Comparison of ENCODE assay signal across 9 mouse cellular contexts in genomic region chr8:87536615-87537329, GRCm38 (mm10). TPM values are rescaled to one million over a fixed set of nuclear protein-coding genes. Genes with fewer than 3 reads are reported as not detected.
DNase-seq lines count a peak whose midpoint lies in the region; ATAC-seq lines count a peak whose summit lies in the region.
"Had no signal": no experiment of that assay in that cellular context is flagged by ENCODE, and none has a peak within 500 bp of the region (broad histone marks: within the 10 kb centered on the region; RNA-seq: fewer than 3 reads in every experiment).

No protein-coding gene starts in this region.

- H3K9me3 ChIP-seq in intestine, embryonic 14.5 days (ENCODE audit: control insufficient read depth, low read length): no peaks in the 10 kb centered on the region

- H3K27me3 ChIP-seq in intestine, embryonic 14.5 days (replicated peaks; ENCODE audit: control insufficient read depth, insufficient read depth, low read length): no peaks in the 10 kb centered on the region; the same call in 1 of the 2 replicates

- H3K36me3 ChIP-seq in intestine, embryonic 14.5 days (ENCODE audit: control insufficient read depth, insufficient read depth, low read length): no peaks in the 10 kb centered on the region

- DNase-seq in adrenal gland, adult 18-20 months (ENCODE audit: low spot score in 2 of 2): peak; percentile 81 to 83
- DNase-seq in embryo, embryonic 10 days (ENCODE audit: low spot score): peak; percentile 90
- peak; percentile 58 to 68 for DNase-seq in gastrocnemius, postnatal 36 days
- DNase-seq in intestine, embryonic 14.5 days (ENCODE audit: low spot score): peak; percentile 91
- peak; percentile 38 to 73 for DNase-seq in left cerebral cortex, postnatal 10 days (ENCODE audit: extremely low spot score in 1 of 2, low spot score in 2 of 2)
- peak; percentile 70 for DNase-seq in right cerebral cortex, postnatal 25 days
- peak; percentile 69 for DNase-seq in yolk sac, embryonic 10.5 days (ENCODE audit: low spot score)

- peak overlapping the region; percentile 25; the same call in 1 of the 2 replicates for H3K4me2 ChIP-seq in intestine, embryonic 14.5 days (ENCODE audit: low read length)

- peak; percentile 68; the same call in 1 of the 2 replicates for ATAC-seq in intestine, embryonic 14.5 days (replicated peaks; ENCODE audit: low FRiP score, low TSS enrichment, low read depth)
- peak; percentile 96 for ATAC-seq in megakaryocyte progenitor cell, adult 5-6 weeks (replicated peaks; ENCODE audit: poor library complexity)

- 7% methylated on average over 23 of the region's 23 CpGs for WGBS in intestine, embryonic 14.5 days

- intact Hi-C loops in gastrocnemius, postnatal 36 days (cut with DNase I): loop anchor here (1.0 to 5.0 kb wide), 2 partner anchors 314 to 603 kb away; no protein-coding TSS in a partner anchor
- intact Hi-C loops in left cerebral cortex, postnatal 10 days (cut with DNase I): loop anchor here (1.0 to 10.0 kb wide), 3 partner anchors 62 to 602 kb away; partner anchors contain the start of gene Cbln1

- H3K9ac ChIP-seq in intestine, embryonic 14.5 days (ENCODE audit: low read length): no peak overlapping the region

- H3K27ac ChIP-seq in intestine, embryonic 14.5 days (ENCODE audit: low read depth): no peak overlapping the region

- no peaks in the 10 kb centered on the region for H3K4me1 ChIP-seq in intestine, embryonic 14.5 days (replicated peaks; ENCODE audit: control insufficient read depth, insufficient read depth, low read length)

- no peak overlapping the region for H3K4me3 ChIP-seq in intestine, embryonic 14.5 days (ENCODE audit: low read depth, low read length)
- H3K4me3 ChIP-seq: myocyte had no signal

RNA-seq across cellular contexts. Expression of gene 4933402J07Rik, which starts 26.9 kb away (rescaled TPM):
- total RNA-seq in adrenal gland, adult 18-20 months (2021): not detected
- not detected for total RNA-seq in gastrocnemius, postnatal 36 days (2021)
- not detected in 2 replicates for polyA plus RNA-seq in intestine, embryonic 14.5 days (2014; fragmentation: Nextera tagmentation; extraction: Ambion mirVana)
- not detected for total RNA-seq in left cerebral cortex, postnatal 10 days (2021)
- total RNA-seq in megakaryocyte progenitor cell, adult 5-6 weeks (2015): not detected in 2 replicates
- not detected in 2 replicates for total RNA-seq in megakaryocyte progenitor cell, adult 5-6 weeks (2017)
- polyA plus RNA-seq: myocyte had no signal
